Mouse (Mus musculus): ENCODE results near the gene Olfr1357. TPM values are rescaled to one million over a fixed set of nuclear protein-coding genes. Genes with fewer than 3 reads are reported as not detected.
"Not testable (repeated sequence)": the region's sequence is repeated elsewhere in the genome, so short reads cannot be mapped to it uniquely, and the experiment has no call there.

Gene Olfr1357
- not detected in 2 replicates for polyA plus RNA-seq (2015; fragmentation: Nextera tagmentation; extraction: Ambion mirVana)

DNA sequence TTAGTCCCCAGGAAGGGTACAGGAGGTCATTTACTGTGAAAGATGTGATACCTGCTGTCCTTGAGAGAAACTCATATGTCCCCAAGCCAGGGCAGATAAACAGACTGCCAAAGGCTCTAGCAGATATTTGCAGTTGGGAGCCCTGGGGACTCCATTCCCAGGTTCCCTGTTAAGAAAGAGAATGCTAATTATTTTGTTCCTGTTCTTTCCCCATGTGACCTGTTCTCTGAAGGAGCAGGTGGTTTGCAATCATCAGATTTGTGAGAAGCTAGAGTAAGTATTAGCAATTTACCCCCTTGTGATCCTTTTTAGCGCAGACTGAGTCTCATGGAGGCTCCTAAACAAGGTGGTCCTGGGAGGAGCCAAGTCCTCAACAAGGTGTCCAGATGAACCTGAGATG lies at the start of gene Olfr1357:
Gene Olfr1357, minus strand, starts transcription at position 101 of the 400 bp plus-strand sequence.
- H3K4me3 ChIP-seq (ENCODE audit: low read depth, low read length): no peak within 1 kb of the TSS
- H3K9me3 ChIP-seq (ENCODE audit: low read length): no peaks in the 10 kb centered on the region
- no peaks in the 10 kb centered on the region for H3K36me3 ChIP-seq (replicated peaks; ENCODE audit: insufficient read depth, low read length)
- no peaks in the 10 kb centered on the region for H3K27me3 ChIP-seq (ENCODE audit: insufficient read depth, low read length)
- DNase-seq (no peak), ATAC-seq (no peak)
- H3K27ac ChIP-seq (ENCODE audit: low read depth): no peak within 1 kb of the TSS
- WGBS (ENCODE audit: insufficient replicate concordance): 67% methylated on average over 1 of the region's 1 CpGs
- H3K9ac ChIP-seq (replicated peaks): no peak within 1 kb of the TSS
- H3K4me1 ChIP-seq (ENCODE audit: insufficient read depth): no peaks in the 10 kb centered on the region
- TF ChIP-seq EP300 (IDR thresholded peaks at IDR 0.05; ENCODE audit: low read depth): no peak
- TF ChIP-seq CTCF (IDR thresholded peaks at IDR 0.05; ENCODE audit: low read depth): no peak
- no peak within 1 kb of the TSS for H3K4me2 ChIP-seq (ENCODE audit: low read depth, low read length)

DNA sequence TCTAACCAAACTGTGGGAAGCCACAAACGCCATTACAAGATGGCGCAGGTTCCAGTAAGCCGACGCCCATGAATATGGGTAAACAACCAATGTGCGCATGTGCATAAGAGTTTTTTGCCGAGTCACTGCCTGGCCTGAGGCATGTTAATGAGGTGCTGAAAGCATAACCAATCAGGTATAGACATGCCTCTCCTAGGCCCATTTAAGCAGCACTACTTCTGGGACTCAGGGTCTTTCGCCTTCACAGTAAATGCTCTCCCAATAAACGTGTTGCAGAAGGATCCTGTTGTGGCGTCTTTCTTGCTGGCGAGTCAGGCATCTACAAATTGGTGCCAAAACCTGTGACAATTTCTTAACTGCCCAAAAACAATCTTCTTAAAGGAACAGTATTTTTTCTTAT lies 48.8 kb upstream of the Olfr1357 start:
- 94% methylated on average over 10 of the region's 10 CpGs for WGBS (ENCODE audit: insufficient replicate concordance)
- H3K4me2 ChIP-seq (ENCODE audit: low read depth, low read length); H3K9me3 ChIP-seq (ENCODE audit: low read length); H3K9ac ChIP-seq (replicated peaks); H3K27me3 ChIP-seq (ENCODE audit: insufficient read depth, low read length); H3K4me1 ChIP-seq (ENCODE audit: insufficient read depth); H3K4me3 ChIP-seq (ENCODE audit: low read depth, low read length); ATAC-seq; DNase-seq; H3K27ac ChIP-seq (ENCODE audit: low read depth); H3K36me3 ChIP-seq (replicated peaks; ENCODE audit: insufficient read depth, low read length): not testable (repeated sequence)

DNA sequence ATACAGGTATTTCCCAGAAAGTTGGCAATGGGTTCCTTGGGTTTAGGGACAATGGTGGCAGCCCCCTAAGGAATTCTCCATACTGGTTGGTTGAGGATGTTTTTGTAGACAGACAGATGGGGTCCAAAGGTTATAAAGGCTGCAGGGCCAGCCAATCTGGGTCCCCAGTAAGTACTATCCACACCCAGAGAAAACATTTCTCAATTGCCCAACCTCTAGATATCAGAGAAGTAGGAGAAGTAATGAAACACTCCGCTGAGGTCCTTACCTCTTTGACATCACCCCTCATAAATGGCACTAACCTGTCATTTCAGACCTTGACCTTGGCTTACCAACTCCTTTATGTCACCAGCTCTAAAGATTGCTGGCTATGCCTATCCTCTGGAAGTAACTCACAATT lies 46.7 kb upstream of the Olfr1357 start:
- 74% methylated on average over 1 of the region's 1 CpGs for WGBS (ENCODE audit: insufficient replicate concordance)
- Histone ChIP-seq H3K4me1 (ENCODE audit: insufficient read depth) (no peaks in the 10 kb centered on the region), H3K27me3 (ENCODE audit: insufficient read depth, low read length) (no peaks in the 10 kb centered on the region), H3K36me3 (replicated peaks; ENCODE audit: insufficient read depth, low read length) (no peaks in the 10 kb centered on the region), H3K9ac (replicated peaks) (no peak overlapping the region), H3K27ac (ENCODE audit: low read depth) (no peak overlapping the region), H3K9me3 (ENCODE audit: low read length) (no peaks in the 10 kb centered on the region), H3K4me2 (ENCODE audit: low read depth, low read length) (no peak overlapping the region), H3K4me3 (ENCODE audit: low read depth, low read length) (no peak overlapping the region)
- no peak for ATAC-seq
- no peak for DNase-seq
- TF ChIP-seq CTCF (IDR thresholded peaks at IDR 0.05; ENCODE audit: low read depth) (no peak), EP300 (IDR thresholded peaks at IDR 0.05; ENCODE audit: low read depth) (no peak)

DNA sequence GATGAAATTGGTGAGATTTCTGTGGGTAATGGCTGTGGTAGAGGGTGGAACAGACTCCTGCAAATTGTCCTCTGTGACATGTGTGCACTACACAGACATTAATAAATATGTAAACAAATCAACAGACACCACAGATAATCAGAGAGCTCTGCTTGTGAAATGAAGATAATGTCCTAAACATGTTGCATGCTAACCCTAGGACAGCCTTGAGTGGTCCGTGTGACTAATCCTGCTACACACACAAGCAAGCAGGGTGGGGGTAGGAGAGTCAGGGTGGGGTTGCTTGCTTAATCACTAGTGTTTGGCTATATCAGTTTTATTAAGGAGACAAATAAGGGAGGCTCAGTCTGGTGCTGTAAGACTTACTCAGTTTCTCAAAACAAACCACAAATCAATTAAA lies 43.3 kb upstream of the Olfr1357 start:
- H3K4me1 ChIP-seq (ENCODE audit: insufficient read depth): no peaks in the 10 kb centered on the region
- H3K9ac ChIP-seq (replicated peaks): no peak overlapping the region
- H3K27me3 ChIP-seq (ENCODE audit: insufficient read depth, low read length): no peaks in the 10 kb centered on the region
- DNase-seq (no peak), ATAC-seq (no peak)
- H3K36me3 ChIP-seq (replicated peaks; ENCODE audit: insufficient read depth, low read length): no peaks in the 10 kb centered on the region
- TF ChIP-seq CTCF (IDR thresholded peaks at IDR 0.05; ENCODE audit: low read depth) (no peak), EP300 (IDR thresholded peaks at IDR 0.05; ENCODE audit: low read depth) (no peak)
- 55% methylated on average over 1 of the region's 1 CpGs for WGBS (ENCODE audit: insufficient replicate concordance)
- no peak overlapping the region for H3K4me3 ChIP-seq (ENCODE audit: low read depth, low read length)
- H3K27ac ChIP-seq (ENCODE audit: low read depth): no peak overlapping the region
- H3K9me3 ChIP-seq (ENCODE audit: low read length): no peaks in the 10 kb centered on the region
- no peak overlapping the region for H3K4me2 ChIP-seq (ENCODE audit: low read depth, low read length)

DNA sequence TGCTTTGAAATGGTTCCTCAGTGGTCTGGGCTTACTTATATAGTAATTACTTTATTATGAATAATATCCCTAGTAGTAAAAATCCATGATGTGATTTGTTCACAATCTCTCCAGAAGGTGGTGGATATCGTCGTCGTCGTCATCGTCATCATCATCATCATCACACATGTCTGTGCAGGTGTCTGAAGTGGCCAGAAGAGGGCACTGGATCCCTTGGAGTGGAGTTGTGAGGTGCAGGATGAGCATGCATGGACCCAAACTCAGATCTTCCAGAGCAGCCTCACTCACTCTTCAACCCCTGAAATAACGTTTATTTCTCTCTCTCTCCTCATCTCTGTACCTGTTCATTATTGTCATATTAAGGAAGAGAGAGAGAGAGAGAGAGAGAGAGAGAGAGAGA lies 14.4 kb upstream of the Olfr1357 start:
- ATAC-seq (no peak), DNase-seq (peak; percentile 20)
- no peaks in the 10 kb centered on the region for H3K4me1 ChIP-seq (ENCODE audit: insufficient read depth)
- no peak overlapping the region for H3K4me2 ChIP-seq (ENCODE audit: low read depth, low read length)
- H3K36me3 ChIP-seq (replicated peaks; ENCODE audit: insufficient read depth, low read length): no peaks in the 10 kb centered on the region
- WGBS (ENCODE audit: insufficient replicate concordance): 11% methylated on average over 6 of the region's 6 CpGs
- no peak overlapping the region for H3K27ac ChIP-seq (ENCODE audit: low read depth)
- TF ChIP-seq CTCF (IDR thresholded peaks at IDR 0.05; ENCODE audit: low read depth): peak; percentile 67
- no peak for TF ChIP-seq EP300 (IDR thresholded peaks at IDR 0.05; ENCODE audit: low read depth)
- H3K27me3 ChIP-seq (ENCODE audit: insufficient read depth, low read length): peaks cover 3% of the 10 kb centered on the region; the same call in 1 of the 2 replicates
- no peak overlapping the region for H3K4me3 ChIP-seq (ENCODE audit: low read depth, low read length)
- H3K9me3 ChIP-seq (ENCODE audit: low read length): no peaks in the 10 kb centered on the region
- no peak overlapping the region for H3K9ac ChIP-seq (replicated peaks)

DNA sequence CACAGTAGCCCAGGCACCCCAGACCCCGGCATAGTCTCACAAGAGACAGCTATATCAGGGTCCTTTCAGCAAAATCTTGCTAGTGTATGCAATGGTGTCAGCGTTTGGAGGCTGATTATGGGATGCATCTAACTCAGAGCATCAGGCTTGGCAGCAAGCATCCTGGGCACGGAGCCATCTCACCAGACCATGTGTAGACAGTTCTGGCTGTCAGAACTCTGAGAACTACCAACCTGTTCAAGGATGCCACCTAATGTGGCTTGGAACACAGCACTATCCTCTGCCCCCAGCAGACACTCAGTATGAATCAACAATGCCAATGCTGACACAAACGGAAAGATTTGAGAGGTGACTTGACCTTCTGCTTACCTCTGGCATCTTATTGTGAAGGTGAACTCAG lies 12.3 kb upstream of the Olfr1357 start:
- Histone ChIP-seq H3K27me3 (ENCODE audit: insufficient read depth, low read length) (peaks cover 3% of the 10 kb centered on the region; the same call in 1 of the 2 replicates), H3K36me3 (replicated peaks; ENCODE audit: insufficient read depth, low read length) (no peaks in the 10 kb centered on the region), H3K4me2 (ENCODE audit: low read depth, low read length) (no peak overlapping the region), H3K4me1 (ENCODE audit: insufficient read depth) (no peaks in the 10 kb centered on the region), H3K9ac (replicated peaks) (no peak overlapping the region), H3K27ac (ENCODE audit: low read depth) (no peak overlapping the region), H3K9me3 (ENCODE audit: low read length) (no peaks in the 10 kb centered on the region), H3K4me3 (ENCODE audit: low read depth, low read length) (no peak overlapping the region)
- TF ChIP-seq EP300 (IDR thresholded peaks at IDR 0.05; ENCODE audit: low read depth): no peak
- TF ChIP-seq CTCF (IDR thresholded peaks at IDR 0.05; ENCODE audit: low read depth): no peak
- DNase-seq (no peak), ATAC-seq (no peak)
- WGBS (ENCODE audit: insufficient replicate concordance): 76% methylated on average over 4 of the region's 4 CpGs

DNA sequence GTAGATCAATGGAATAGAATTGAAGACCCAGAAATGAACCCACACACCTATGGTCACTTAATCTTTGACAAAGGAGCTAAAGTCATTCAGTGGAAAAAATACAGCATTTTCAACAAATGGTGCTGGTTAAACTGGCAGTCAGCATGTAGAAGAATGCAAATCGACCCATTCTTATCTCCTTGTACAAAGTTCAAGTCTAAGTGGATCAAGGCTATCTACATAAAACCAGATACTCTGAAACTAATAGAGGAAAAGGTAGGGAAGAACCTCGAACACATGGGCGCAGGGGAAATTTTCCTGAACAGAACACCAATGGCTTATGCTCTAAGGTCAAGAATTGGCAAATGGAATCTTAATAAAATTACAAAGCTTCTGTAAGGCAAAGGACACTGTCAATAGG lies 5.3 kb upstream of the Olfr1357 start:
- H3K4me1 ChIP-seq (ENCODE audit: insufficient read depth); H3K9me3 ChIP-seq (ENCODE audit: low read length); H3K9ac ChIP-seq (replicated peaks); H3K36me3 ChIP-seq (replicated peaks; ENCODE audit: insufficient read depth, low read length); H3K4me3 ChIP-seq (ENCODE audit: low read depth, low read length); DNase-seq; H3K27ac ChIP-seq (ENCODE audit: low read depth); ATAC-seq; H3K4me2 ChIP-seq (ENCODE audit: low read depth, low read length); H3K27me3 ChIP-seq (ENCODE audit: insufficient read depth, low read length): not testable (repeated sequence)
- 65% methylated on average over 3 of the region's 3 CpGs for WGBS (ENCODE audit: insufficient replicate concordance)

Measured in liver, postnatal 0 days (tissue).